Mouse (Mus musculus) cerebral cortex, adult 2 months (tissue): ENCODE results near the gene Mid1.

ENCODE experiments used
- WGBS: fragments of 180-500 bp; shearing (Covaris S2); methylation state at CpG from one replicate; pipeline ENCODE4 v1.1.7; 2018; 5-methylcytosine and 5-hydroxymethylcytosine counted together

The Mid1 gene

GRCm38 (mm10) chrX:169974456-169974855 lies 289.5 kb downstream of the Mid1 start:
- whole genome bisulfite sequencing, result 65% methylated on average over 4 of the region's 4 CpGs

GRCm38 (mm10) chrX:169974974-169975373 lies 290.0 kb downstream of the Mid1 start:
- 64% methylated on average over 6 of the region's 6 CpGs for WGBS

- WGBS, result 63% methylated on average over 3 of the region's 3 CpGs
Observed at GRCm38 (mm10) chrX:169975681-169976131, 290.7 kb downstream of the Mid1 start.

DNA sequence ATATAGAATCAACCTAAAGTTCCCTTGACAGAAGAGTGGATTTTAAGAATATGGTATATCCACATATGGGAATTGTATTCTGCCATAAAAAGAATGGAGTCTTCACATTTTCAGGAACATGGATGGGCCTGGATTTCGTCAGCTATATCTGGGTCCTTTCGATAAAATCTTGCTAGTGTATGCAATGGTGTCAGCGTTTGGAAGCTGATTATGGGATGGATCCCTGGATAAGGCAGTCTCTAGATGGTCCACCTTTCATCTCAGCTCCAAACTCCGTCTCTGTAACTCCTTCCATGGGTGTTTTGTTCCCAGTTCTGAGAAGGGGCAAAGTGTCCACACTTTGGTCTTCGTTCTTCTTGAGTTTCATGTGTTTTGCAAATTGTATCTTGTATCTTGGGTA lies 291.3 kb downstream of the Mid1 start:
- 64% methylated on average over 5 of the region's 5 CpGs for WGBS

GRCm38 (mm10) chrX:169977856-169978435 lies 292.9 kb downstream of the Mid1 start:
- WGBS, result 87% methylated on average over 7 of the region's 7 CpGs

DNA sequence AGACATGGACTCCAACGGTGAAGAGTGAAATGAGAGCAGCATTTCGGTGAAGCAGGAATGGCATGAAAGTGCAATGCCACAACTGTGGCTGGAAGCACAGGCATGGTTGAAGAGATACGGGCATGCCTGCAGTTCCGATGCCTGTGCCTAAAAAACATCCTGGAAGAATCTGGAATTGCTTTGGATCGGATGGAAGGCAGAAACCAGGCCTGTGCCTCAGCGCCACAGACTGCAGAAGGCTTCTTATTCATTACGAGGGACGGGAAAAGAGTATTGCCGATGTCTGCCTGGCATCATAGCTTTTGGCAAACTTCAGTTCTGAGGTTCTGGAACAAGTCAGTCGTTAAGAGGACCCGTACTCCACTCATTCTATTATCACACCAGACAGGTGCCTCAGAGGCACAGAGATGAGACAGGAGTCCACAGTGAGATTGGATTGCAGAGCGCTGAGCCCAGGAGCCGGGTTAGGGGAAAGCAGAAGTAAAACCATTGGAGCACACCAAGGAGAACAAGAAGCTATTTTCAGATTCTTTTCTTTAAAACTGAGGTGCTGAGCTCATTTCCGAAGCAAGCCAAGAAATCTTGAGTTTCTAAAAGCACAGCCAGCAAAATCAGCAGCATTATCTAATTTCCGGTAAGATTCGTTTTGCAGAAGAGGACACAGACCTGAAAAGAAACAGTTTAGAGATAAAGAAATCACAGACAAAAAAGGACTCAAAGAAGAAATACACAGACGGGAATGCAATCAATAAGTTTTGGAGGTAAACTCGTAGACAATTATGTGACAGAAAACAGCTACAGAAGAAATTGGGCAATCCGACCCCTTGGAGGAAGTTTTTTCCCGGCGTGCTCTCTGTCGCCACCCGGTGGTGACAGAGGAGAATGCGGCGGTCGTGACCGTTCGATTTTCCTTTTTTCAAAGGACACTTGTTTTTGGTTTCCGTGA lies 293.7 kb downstream of the Mid1 start:
- WGBS, result 55% methylated on average over 29 of the region's 29 CpGs

- 63% methylated on average over 20 of the region's 20 CpGs for WGBS
Observed at GRCm38 (mm10) chrX:169979461-169980202, 294.6 kb downstream of the Mid1 start.

GRCm38 (mm10) chrX:169980203-169980556 lies 295.2 kb downstream of the Mid1 start:
- 70% methylated on average over 6 of the region's 6 CpGs for WGBS

GRCm38 (mm10) chrX:169980809-169981289 lies 295.9 kb downstream of the Mid1 start:
- 82% methylated on average over 12 of the region's 12 CpGs for WGBS

GRCm38 (mm10) chrX:169981761-169982181 lies 296.8 kb downstream of the Mid1 start:
- WGBS, result 85% methylated on average over 19 of the region's 19 CpGs

- 85% methylated on average over 23 of the region's 23 CpGs for WGBS
Observed at GRCm38 (mm10) chrX:169982606-169983400, 297.8 kb downstream of the Mid1 start.

DNA sequence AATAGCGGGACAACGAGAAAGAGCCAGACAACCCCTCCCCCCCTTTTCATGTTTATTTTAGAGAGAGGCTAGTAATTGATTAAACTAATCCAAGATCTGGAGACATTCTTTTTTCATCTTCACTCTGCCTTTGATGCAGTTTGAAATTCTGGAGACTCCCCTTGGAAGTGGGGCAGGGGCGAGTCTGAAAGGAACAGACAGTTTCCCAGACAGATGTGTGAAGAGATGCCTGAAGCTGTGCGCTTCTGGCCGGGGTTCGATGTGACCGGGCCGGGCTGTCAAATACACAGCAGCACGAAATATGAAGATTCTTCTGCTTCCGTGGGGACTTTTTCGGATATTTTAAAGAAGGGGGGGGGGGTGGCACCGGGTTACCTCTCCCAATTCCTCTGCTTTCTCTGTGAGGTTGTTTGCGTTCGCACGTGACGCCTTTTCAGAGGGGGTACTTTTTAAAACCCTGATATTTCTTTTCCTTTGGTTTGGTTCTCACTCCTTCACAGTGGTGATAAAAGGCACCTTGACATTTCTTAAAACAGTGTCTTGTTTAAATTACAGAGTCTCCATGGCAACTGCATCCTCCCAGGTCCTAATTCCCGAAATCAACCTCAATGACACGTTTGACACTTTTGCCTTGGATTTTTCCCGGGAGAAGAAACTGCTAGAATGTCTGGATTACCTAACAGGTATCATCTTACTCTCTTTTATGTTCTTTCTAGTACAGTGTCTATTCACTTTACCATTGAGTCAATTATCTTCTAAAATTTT lies 298.6 kb downstream of the Mid1 start:
- WGBS, result 81% methylated on average over 19 of the region's 19 CpGs

DNA sequence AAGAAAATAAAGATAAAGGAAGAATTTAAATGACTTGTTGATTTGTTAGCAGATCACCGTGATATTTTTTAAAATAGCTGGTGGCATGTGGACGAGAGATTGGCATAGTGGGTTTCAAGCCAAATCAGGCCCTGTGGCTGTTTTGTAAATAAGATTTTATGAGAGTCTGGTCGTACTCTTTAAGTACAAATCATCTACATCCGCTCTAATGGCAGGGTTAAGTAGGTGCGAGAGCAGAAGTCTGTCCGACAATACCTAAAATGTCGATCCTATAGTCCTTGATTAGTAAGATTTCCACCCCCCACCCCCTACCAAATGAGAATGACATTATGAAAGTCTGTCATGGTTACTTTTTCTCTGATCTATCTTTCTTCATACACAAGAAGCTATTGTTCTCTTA lies 299.3 kb downstream of the Mid1 start:
- 86% methylated on average over 7 of the region's 7 CpGs for WGBS

DNA sequence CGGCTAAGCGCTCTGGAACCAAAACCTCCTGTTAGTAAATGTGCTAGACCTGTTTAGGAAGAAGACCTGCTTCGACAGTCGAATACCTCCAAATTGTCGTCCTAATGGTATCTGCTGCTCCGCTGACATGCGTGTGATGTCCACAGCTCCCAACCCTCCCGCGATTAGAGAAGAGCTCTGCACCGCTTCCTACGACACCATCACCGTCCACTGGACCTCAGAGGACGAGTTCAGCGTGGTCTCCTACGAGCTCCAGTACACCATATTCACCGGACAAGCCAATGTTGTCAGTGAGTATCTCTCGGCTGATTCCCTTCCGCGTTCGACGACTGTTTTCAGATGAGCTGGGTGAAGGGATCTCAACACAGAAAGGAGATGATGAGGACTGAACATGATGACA lies 299.9 kb downstream of the Mid1 start:
- 90% methylated on average over 21 of the region's 21 CpGs for WGBS

- WGBS, result 85% methylated on average over 18 of the region's 18 CpGs
Observed at GRCm38 (mm10) chrX:169985796-169986195, 300.8 kb downstream of the Mid1 start.

DNA sequence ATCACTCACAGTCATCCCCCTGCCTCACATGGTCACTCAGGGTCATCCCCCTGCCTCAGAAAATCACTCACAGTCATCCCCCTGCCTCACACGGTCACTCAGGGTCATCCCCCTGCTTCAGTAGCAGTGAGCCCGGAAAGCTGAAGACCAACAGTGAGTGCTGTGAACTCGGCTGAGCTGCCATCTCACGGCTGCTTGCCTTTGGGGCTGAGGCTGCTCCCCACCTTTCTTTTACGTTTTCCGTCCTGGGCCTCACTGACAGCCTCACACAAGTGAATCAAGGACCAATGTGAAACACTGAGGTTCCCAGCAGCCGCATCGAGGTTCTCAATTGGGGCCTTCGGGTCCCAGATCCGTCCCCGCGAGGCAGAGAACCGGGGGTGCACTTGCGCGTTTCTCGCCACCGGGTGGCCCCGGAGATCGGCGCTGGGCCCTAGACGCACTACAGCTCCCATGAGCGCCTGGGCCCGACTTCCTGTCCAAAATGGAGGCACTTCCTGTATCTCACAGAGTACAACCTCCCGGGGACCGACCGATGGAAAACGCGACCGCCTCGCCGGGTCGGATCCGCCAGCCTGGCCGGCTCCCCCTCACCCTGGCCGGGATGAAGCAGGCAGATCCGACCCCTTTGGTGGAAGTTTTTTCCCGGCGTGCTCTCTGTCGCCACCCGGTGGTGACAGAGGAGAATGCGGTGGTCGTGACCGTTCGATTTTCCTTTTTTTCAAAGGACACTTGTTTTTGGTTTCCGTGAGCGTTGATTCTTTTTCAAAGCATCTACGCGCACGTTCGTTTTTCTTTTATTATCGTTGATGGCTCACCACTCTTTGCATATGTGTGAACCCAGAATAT lies 301.7 kb downstream of the Mid1 start:
- 60% methylated on average over 51 of the region's 51 CpGs for WGBS

GRCm38 (mm10) chrX:169987368-169987837 lies 302.4 kb downstream of the Mid1 start:
- 88% methylated on average over 28 of the region's 28 CpGs for WGBS

- 94% methylated on average over 56 of the region's 56 CpGs for WGBS
Observed at GRCm38 (mm10) chrX:169988571-169989218, 303.7 kb downstream of the Mid1 start.

GRCm38 (mm10) chrX:169989219-169989595 lies 304.2 kb downstream of the Mid1 start:
- 85% methylated on average over 8 of the region's 8 CpGs for WGBS
